Mouse (Mus musculus) heart, embryonic 14.5 days (tissue): ENCODE data around the gene Cplx2. TPM values are rescaled to one million over a fixed set of nuclear protein-coding genes. Genes with fewer than 3 reads are reported as not detected.

Experiments used
- ATAC-seq: fragments of 200-750 bp; cut with Nextera tagmentation; 2 replicates; pipeline ENCODE4 v1.8.0; 2017; ENCODE audit warnings: low read depth, moderate TSS enrichment; ENCODE audit not compliant: insufficient number of reproducible peaks, insufficient read depth, low FRiP score
- H3K27ac ChIP-seq, 2 experiments: fragments of 200-500 bp in 1 of 2; fragments of 300-500 bp in 1 of 2; sonication (generic) in 1 of 2; replicated peaks in 1 of 2; 2 replicates each; pipeline ENCODE4 v1.5.1; 2012 to 2014; ENCODE audit warnings: low read depth in 2 of 2, low read length in 2 of 2, control low read depth in 1 of 2, mild to moderate bottlenecking in 1 of 2, mixed read lengths in 1 of 2; ENCODE audit not compliant: control insufficient read depth in 1 of 2, insufficient read depth in 1 of 2
- H3K27me3 ChIP-seq: fragments of 300-500 bp; sonication (generic); 2 replicates; pipeline ENCODE4 v1.6.1; 2014; ENCODE audit warnings: mild to moderate bottlenecking, low read length, control low read depth; ENCODE audit not compliant: control insufficient read depth, insufficient read depth
- H3K36me3 ChIP-seq: fragments of 300-500 bp; sonication (generic); 2 replicates; pipeline ENCODE4 v1.6.1; 2014; ENCODE audit warnings: mild to moderate bottlenecking, control low read depth, low read length, mixed read lengths; ENCODE audit not compliant: control insufficient read depth, insufficient read depth
- H3K4me1 ChIP-seq, 2 experiments: fragments of 200-500 bp in 1 of 2; fragments of 300-500 bp in 1 of 2; sonication (generic) in 1 of 2; 2 replicates each; pipeline ENCODE4 v1.6.1; 2012 to 2014; ENCODE audit warnings: low read length in 2 of 2, control low read depth in 1 of 2, mixed read lengths in 1 of 2; ENCODE audit not compliant: control insufficient read depth in 2 of 2, insufficient read depth in 2 of 2
- H3K4me2 ChIP-seq: fragments of 300-500 bp; sonication (generic); 2 replicates; pipeline ENCODE4 v1.6.1; 2014; ENCODE audit warnings: mild to moderate bottlenecking, low read length
- H3K4me3 ChIP-seq, 2 experiments: fragments of 200-500 bp in 1 of 2; fragments of 300-500 bp in 1 of 2; sonication (generic) in 1 of 2; 2 replicates each; pipeline ENCODE4 v1.5.1; 2012 to 2014; ENCODE audit warnings: low read length in 2 of 2, mild to moderate bottlenecking in 2 of 2, control low read depth in 1 of 2, low read depth in 1 of 2, moderate library complexity in 1 of 2; ENCODE audit not compliant: control insufficient read depth in 1 of 2, insufficient read depth in 1 of 2
- H3K9ac ChIP-seq: fragments of 300-500 bp; sonication (generic); 2 replicates; pipeline ENCODE4 v1.6.1; 2014; ENCODE audit warnings: mild to moderate bottlenecking, low read length
- H3K9me3 ChIP-seq: fragments of 300-500 bp; sonication (generic); 2 replicates; pipeline ENCODE4 v1.6.1; 2016; ENCODE audit warnings: low read length, control low read depth; ENCODE audit not compliant: control insufficient read depth
- WGBS: fragments of 180-500 bp; shearing (Covaris S2); extraction: QIAGEN DNeasy Blood & Tissue Kit; methylation state at CpG from one replicate; pipeline ENCODE4 v1.1.7; 2014; 5-methylcytosine and 5-hydroxymethylcytosine counted together
- polyA plus RNA-seq: library from polyadenylated mRNA; unstranded; fragments of >200 nt; fragmentation: Nextera tagmentation; extraction: Ambion mirVana; gene quantifications from 2 replicates; pipeline ENCODE4 v1.2.1, GENCODE M21; 2014

Gene Cplx2
- polyA plus RNA-seq, 1 experiment from 2014 or later, result 3.3 TPM

DNA sequence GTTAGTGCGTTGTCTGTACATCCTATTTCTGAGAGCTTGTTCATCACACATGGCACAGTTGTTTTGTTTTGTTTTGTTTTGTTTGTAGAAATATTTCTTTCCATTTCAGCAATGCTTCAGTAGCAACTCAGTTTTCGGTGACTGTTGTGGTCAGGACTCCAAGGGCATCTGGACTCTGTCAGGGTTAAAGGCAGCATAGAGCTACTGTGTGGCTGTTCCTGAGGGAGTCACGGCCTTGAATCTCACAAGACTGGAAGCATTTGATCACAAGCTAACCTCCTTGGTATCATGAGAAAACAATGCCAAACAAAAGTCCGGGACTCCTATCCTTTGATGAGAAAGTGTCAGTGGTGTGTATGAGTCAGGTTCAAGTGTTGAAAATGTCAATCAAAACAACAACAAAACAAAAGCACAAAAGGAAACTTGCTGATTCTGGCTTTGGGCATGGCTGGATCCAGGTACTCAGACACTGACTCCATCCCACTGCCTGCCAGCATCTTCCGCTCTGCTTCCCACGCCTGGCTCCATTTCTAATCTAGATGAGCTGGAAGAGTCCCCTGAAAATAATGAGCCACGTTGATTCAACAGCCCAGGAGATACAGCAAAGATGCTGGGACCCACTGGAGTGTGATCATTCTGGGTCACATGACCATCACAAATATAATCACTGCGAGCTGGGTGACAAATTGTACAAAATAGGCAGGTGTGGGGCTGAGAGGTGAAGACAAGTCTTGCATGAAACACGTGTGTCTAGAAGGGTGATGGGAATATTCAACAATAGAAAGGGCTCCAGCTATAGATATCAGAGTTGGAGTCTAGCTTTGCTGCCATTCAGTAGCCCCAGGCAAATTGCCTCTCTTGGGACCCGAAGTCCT lies 55.9 kb downstream of the Cplx2 start:
- WGBS, result 60% methylated on average over 10 of the region's 10 CpGs
- no peak for ATAC-seq
- Histone ChIP-seq H3K27ac (no peak overlapping the region), H3K4me2 (no peak overlapping the region), H3K4me1 (no peaks in the 10 kb centered on the region), H3K36me3 (no peaks in the 10 kb centered on the region), H3K4me3 (no peak overlapping the region), H3K9ac (no peak overlapping the region), H3K9me3 (0 out of 2 replicates have a peak, but pooled peaks cover 3% of the 10 kb centered on the region), H3K27me3 (no peaks in the 10 kb centered on the region)

DNA sequence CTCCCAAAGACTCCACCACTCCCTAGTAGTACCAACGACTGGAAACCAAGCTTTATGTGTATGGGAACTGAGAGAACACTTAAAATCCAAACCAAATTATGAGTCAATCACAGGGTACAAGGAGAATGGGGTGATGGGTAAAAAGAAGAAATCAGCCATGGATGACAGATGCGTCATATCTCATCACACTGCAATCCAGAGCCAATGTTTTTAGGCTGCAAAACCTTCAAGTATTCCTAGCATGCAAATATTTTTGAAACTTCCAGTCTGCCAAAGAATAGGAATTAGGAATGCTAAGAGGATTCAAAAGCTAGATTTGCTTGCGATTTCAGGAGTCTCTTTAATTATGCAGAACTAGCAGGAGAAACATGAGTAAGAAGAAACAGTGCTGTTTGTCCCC lies 57.6 kb downstream of the Cplx2 start:
- Histone ChIP-seq H3K9ac (no peak overlapping the region), H3K27me3 (no peaks in the 10 kb centered on the region), H3K36me3 (no peaks in the 10 kb centered on the region), H3K4me2 (no peak overlapping the region), H3K4me1 (no peaks in the 10 kb centered on the region), H3K9me3 (no peaks in the 10 kb centered on the region), H3K27ac (no peak overlapping the region), H3K4me3 (no peak overlapping the region)
- ATAC-seq, result no peak
- 75% methylated on average over 3 of the region's 3 CpGs for WGBS

DNA sequence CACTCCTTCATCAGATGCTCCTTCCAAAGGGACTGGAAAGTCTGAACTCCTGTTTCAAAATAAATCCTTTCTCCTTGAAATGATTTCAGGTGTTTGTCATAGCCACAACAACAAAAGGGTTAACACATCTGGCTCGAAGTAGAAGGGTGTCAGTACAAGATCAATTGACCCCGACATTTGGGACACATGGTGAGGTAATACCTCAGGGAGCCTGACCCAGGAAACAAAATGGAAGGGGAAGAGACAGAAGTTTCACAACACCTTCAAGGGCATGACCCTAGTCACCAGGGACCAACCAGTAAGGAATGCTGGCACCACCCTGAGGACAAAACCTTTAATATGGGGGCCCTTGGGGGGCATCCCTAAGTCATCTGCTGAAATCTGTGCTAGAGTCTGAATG lies 58.9 kb downstream of the Cplx2 start:
- ATAC-seq, result no peak
- H3K36me3 ChIP-seq, result no peaks in the 10 kb centered on the region
- H3K27ac ChIP-seq, result no peak overlapping the region
- no peak overlapping the region for H3K4me3 ChIP-seq
- 32% methylated on average over 2 of the region's 2 CpGs for WGBS
- no peaks in the 10 kb centered on the region for H3K9me3 ChIP-seq
- H3K4me1 ChIP-seq, result no peaks in the 10 kb centered on the region
- H3K9ac ChIP-seq, result no peak overlapping the region
- H3K4me2 ChIP-seq, result no peak overlapping the region
- H3K27me3 ChIP-seq, result no peaks in the 10 kb centered on the region

DNA sequence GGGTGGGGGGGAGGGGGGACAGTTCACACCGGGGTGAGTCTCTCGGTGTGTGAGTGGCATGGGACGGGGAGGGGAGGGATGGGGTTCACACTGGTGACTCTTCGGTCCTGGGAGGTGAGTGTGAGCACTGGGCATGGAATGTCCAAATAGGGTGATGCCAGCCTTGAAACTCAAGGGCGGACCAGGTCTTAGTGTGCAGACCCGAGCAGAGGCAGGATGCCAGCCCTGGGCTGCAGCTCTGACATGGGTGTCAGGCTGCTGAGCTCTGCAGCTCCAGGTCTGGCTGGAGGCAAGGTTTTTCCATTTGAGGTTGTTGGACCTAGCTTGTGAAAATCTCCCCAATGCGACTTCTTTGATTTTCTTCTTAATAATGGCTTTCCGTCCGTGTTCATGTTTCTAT lies 60.0 kb downstream of the Cplx2 start:
- Histone ChIP-seq H3K27me3 (no peaks in the 10 kb centered on the region), H3K36me3 (no peaks in the 10 kb centered on the region), H3K9me3 (no peaks in the 10 kb centered on the region), H3K9ac (no peak overlapping the region), H3K27ac (no peak overlapping the region), H3K4me1 (no peaks in the 10 kb centered on the region), H3K4me2 (no peak overlapping the region), H3K4me3 (no peak overlapping the region)
- ATAC-seq, result no peak
- 87% methylated on average over 9 of the region's 9 CpGs for WGBS

Other genes starting within 250 kb of the Cplx2 start
- gene Hrh2, start 179.2 kb upstream of the Cplx2 start, polyA plus RNA-seq, result 0.07 TPM in 1 of 2 replicates, not detected in the other
- gene Thoc3, start 97.5 kb downstream of the Cplx2 start, polyA plus RNA-seq, result 88.2 and 92.7 TPM in 2 replicates
- 5.7 and 5.8 TPM in 2 replicates for gene Simc1, start 132.4 kb downstream of the Cplx2 start, polyA plus RNA-seq
- 123 and 128 TPM in 2 replicates for gene 4833439L19Rik, start 194.1 kb downstream of the Cplx2 start, polyA plus RNA-seq
- 16.1 and 19.2 TPM in 2 replicates for gene Arl10, start 203.7 kb downstream of the Cplx2 start, polyA plus RNA-seq
- gene Nop16, start 218.7 kb downstream of the Cplx2 start, polyA plus RNA-seq, result 46.5 and 48.9 TPM in 2 replicates
- 318 and 319 TPM in 2 replicates for gene Higd2a, start 218.9 kb downstream of the Cplx2 start, polyA plus RNA-seq
- gene Cltb, start 240.0 kb downstream of the Cplx2 start, polyA plus RNA-seq, result 37.9 and 45.0 TPM in 2 replicates